ENCODE assay signal across 14 mouse cellular contexts in genomic region chr2:6969228-6969627, GRCm38 (mm10).
"Had no signal": no experiment of that assay in that cellular context is flagged by ENCODE, and none has a peak within 500 bp of the region (broad histone marks: within the 10 kb centered on the region; RNA-seq: fewer than 3 reads in every experiment).

No protein-coding gene starts in this region.

- H3K27ac ChIP-seq: midbrain, embryonic 12.5 days; neural tube, embryonic 12.5 days; stomach, embryonic 15.5 days; stomach, postnatal 0 days had no signal

- DNase-seq: lung, embryonic 14.5 days; lung, postnatal 10 days; lung, postnatal 4 days; midbrain, embryonic 14.5 days; right cerebral cortex, postnatal 14 days; thymus, adult 2 months; thymus, postnatal 25 days; thymus, postnatal 4 days had no signal

- H3K4me3 ChIP-seq: midbrain, embryonic 10.5 days; midbrain, embryonic 12.5 days; neural tube, embryonic 12.5 days; stomach, embryonic 15.5 days had no signal

- H3K4me2 ChIP-seq: lung, embryonic 14.5 days; midbrain, embryonic 12.5 days; neural tube, embryonic 12.5 days; stomach, embryonic 15.5 days had no signal

- H3K9ac ChIP-seq: lung, embryonic 14.5 days; midbrain, embryonic 12.5 days; neural tube, embryonic 12.5 days; stomach, embryonic 15.5 days had no signal

- H3K27me3 ChIP-seq: midbrain, embryonic 12.5 days; neural tube, embryonic 12.5 days; stomach, embryonic 15.5 days had no signal

- H3K9me3 ChIP-seq: midbrain, embryonic 10.5 days; midbrain, embryonic 12.5 days; neural tube, embryonic 12.5 days; stomach, embryonic 15.5 days had no signal

- H3K4me1 ChIP-seq: midbrain, embryonic 12.5 days; neural tube, embryonic 12.5 days; stomach, embryonic 15.5 days had no signal

- H3K36me3 ChIP-seq: midbrain, embryonic 10.5 days; midbrain, embryonic 12.5 days; neural tube, embryonic 12.5 days; stomach, embryonic 15.5 days had no signal

- ATAC-seq: midbrain, embryonic 16.5 days had no signal
